Mouse (Mus musculus): ENCODE measurements around the gene Kiss1r.

Kiss1r gene

DNA sequence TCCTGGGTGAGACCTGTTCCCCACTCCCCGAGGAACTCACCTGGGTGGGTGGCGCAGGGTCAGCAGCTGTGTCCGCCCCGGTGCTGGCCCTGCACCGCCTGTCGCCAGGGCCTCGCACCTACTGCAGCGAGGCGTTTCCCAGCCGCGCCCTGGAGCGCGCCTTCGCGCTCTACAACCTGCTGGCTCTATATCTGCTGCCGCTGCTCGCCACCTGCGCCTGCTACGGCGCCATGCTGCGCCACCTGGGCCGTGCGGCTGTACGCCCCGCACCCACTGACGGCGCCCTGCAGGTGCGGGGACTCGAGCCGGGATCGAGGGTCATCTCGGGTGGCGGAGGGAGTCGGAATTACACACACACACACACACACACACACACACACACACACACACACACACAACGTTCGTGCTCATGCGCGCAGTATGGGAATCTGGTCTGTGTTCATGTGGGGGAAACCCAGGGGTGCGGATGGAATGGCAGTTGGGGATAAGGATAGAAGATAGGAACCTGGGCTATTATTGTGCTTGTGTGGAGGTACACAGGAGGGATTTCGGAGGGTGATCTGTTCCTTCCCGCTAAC is 4.3 kb downstream of the Kiss1r start, which contains the start of gene R3hdm4:
Gene R3hdm4 (minus strand): TSS at position 251 of the 578 bp plus-strand sequence.
- in situ Hi-C loops (cut with MboI, MseI), result loop anchor here (5.0 to 10.0 kb wide), 2 partner anchors 39 to 86 kb away; no protein-coding TSS in a partner anchor

GRCm38 (mm10) chr10:79921572-79921971 is 4.8 kb downstream of the Kiss1r start:
- in situ Hi-C loops (cut with MboI, MseI), result loop anchor here (5.0 to 10.0 kb wide), 2 partner anchors 39 to 87 kb away; no protein-coding TSS in a partner anchor

- in situ Hi-C loops (cut with MboI, MseI), result loop anchor here (5.0 to 10.0 kb wide), 2 partner anchors 43 to 90 kb away; no protein-coding TSS in a partner anchor
Observed at GRCm38 (mm10) chr10:79924998-79925784, 8.4 kb downstream of the Kiss1r start.

- in situ Hi-C loops (cut with MboI, MseI), result loop anchor here in 1 of 2 experiments (5.0 to 10.0 kb wide), 2 partner anchors 44 to 91 kb away; no protein-coding TSS in a partner anchor
Observed at GRCm38 (mm10) chr10:79925785-79926490, 9.2 kb downstream of the Kiss1r start.

DNA sequence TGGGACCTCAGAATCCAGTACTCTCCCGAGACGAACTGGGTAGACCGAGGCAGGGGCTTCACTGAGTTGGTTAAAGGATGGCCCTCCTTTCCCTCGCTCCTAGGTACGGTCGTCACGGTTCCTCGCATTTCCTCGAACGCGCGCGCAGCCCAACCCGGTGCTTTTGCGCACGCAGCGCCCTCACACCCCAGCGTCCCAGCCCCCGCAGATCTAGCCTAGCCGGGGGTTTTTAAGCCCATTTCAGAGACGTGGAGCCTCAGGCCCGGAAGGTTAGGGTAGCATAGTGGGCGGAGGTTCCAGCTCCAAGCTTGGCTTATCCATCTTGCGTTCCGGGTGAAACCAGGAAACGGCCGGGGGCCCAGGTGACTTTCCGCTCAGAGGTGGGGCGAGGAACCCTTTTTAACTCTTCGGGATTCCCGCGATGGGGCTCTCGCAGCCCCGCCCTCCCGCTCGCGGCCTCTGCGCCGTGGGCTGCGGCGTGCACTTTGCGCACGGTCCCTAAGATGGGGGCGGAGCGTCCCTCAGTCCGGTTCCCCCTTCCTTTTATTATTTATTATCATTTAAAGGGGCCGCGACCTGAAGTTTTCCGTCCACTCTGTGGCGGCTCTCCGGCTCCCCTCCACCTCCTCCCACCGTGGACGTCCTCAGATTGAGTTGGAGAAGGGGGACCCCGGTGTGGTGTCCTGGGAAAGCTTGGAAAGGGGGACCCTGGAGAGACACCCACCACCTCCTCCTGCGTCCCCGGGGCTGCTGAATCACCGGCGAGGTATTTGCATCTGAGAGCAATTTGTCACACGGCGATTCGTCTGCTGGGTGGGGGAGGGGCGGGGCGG is 9.9 kb downstream of the Kiss1r start, which contains the start of gene Arid3a:
Gene Arid3a (plus strand): TSS at position 553 of the 833 bp plus-strand sequence.
- in situ Hi-C loops (cut with MboI, MseI), result loop anchor here in 1 of 2 experiments (5.0 to 10.0 kb wide), 2 partner anchors 44 to 92 kb away; no protein-coding TSS in a partner anchor

- in situ Hi-C loops (cut with MboI, MseI), result loop anchor here in 1 of 2 experiments (5.0 to 10.0 kb wide), 2 partner anchors 45 to 93 kb away; no protein-coding TSS in a partner anchor
Observed at GRCm38 (mm10) chr10:79927324-79928029, 10.7 kb downstream of the Kiss1r start.

- in situ Hi-C loops (cut with MboI, MseI), result loop anchor here in 1 of 2 experiments (5.0 to 10.0 kb wide), 2 partner anchors 46 to 93 kb away; no protein-coding TSS in a partner anchor
Observed at GRCm38 (mm10) chr10:79928030-79928694, 11.4 kb downstream of the Kiss1r start.

DNA sequence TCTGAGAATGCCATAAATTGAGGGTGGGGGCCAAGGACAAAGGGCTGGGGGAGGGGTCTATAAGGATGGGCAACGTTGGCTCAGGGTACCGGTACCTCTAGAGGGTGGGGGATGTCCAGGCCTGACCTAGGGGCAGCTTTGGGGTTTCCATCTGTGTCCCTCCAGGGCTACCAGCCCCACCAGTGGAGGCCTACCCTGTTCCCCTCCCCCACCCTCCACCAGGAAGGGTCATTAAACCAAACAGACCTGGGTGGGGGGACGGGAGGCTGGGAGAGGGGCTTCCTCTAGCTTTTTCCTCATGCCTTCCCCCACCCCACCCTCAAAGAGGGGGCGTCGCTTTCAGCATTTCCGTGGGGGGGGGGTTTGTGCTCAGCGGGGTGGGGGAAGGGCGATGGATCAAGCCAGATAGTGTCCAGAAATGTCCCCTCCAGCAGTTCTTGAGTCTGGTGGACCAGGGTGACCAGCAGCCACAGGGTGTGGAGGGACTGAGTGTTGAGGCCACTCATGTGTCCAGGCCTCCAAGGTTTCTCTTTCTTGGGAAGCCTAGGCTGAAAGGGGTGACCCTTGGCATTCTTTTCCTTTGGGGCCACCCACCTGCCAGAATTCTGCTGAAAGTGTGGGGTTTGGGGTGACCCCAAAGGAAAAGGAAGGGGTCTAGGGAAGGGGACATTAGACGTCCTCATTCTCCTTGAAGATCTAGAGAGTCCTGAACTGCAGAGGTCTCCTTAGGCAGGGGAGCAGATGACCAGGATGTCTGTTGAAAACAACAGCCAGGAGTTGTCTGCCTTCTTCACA is 12.3 kb downstream of the Kiss1r start:
- in situ Hi-C loops (cut with MboI, MseI), result loop anchor here in 1 of 2 experiments (5.0 to 10.0 kb wide), 2 partner anchors 47 to 94 kb away; no protein-coding TSS in a partner anchor

- in situ Hi-C loops (cut with MboI, MseI), result loop anchor here in 1 of 2 experiments (5.0 to 10.0 kb wide), 2 partner anchors 48 to 95 kb away; no protein-coding TSS in a partner anchor
Observed at GRCm38 (mm10) chr10:79929967-79930825, 13.4 kb downstream of the Kiss1r start.

- in situ Hi-C loops (cut with MboI, MseI), result no loop called here
Observed at GRCm38 (mm10) chr10:79930826-79931186, 14.0 kb downstream of the Kiss1r start.

- in situ Hi-C loops (cut with MboI, MseI), result no loop called here
Observed at GRCm38 (mm10) chr10:79931797-79932196, 15.0 kb downstream of the Kiss1r start.

DNA sequence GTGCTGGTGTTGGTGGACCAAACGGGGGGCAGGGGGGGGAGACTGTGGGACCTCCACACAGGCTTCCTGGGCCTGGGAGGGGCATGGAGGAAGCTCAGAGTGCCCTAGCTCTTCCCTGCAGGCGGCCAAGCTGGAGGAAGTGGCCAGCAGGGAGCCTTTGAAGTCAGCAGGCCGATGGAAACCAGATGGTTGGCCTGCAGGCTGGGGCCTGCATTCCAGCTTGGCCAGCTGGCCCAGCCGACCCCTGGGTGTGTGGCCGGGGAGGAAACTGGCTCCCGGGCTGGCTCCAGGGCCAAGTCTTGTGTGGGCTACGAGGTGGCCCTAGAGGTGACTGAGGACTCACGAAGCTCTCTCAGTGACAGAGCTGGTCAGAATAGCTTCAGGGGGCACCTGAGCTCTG is 16.0 kb downstream of the Kiss1r start:
- in situ Hi-C loops (cut with MboI, MseI), result no loop called here

GRCm38 (mm10) chr10:79933145-79933679 is 16.4 kb downstream of the Kiss1r start:
- in situ Hi-C loops (cut with MboI, MseI), result no loop called here

- in situ Hi-C loops (cut with MboI, MseI), result no loop called here
Observed at GRCm38 (mm10) chr10:79933861-79934260, 17.1 kb downstream of the Kiss1r start.

GRCm38 (mm10) chr10:79934272-79934721 is 17.5 kb downstream of the Kiss1r start:
- in situ Hi-C loops (cut with MboI, MseI), result no loop called here

DNA sequence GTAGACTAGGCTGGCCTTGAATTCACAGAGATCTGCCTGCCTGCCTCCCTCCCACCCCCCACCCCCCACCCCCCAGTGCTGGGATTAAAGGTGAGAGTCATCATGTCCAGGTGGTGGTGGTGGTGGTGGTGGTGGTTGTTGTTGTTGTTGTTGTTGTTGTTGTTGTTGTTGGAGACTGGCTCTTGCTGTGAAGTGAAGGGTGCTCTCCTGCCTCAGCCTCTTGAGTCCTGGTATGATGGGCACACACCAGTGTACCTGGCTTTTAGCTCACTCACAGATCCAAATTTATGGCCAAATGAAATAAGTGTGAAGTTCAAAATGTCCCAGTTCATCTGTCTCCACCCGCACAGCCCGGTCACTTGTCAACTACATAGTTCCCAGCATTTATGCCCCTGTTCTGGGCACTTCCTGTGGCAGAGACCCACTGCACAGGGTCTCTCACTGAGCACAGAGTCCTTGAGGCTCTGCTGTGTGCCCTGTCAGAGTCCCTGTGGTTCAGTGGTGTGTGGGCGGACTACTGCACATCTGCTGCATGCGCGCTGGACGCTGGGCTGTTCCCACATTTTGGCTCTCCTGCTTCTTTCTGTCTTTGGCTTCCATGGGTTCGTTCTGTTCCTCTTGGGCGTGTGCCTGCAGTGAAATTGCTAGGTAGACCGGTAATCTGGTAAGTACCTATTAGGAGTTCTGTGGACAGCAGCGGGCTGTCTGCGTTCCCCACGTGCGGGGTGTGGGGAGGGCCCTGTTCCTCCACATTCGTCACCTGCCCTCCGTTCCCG is 18.2 kb downstream of the Kiss1r start:
- in situ Hi-C loops (cut with MboI, MseI), result no loop called here

Data from T-helper 17 cell (primary cell).